Mouse (Mus musculus): ENCODE measurements around the gene Zbtb24. TPM values are rescaled to one million over a fixed set of nuclear protein-coding genes. Genes with fewer than 3 reads are reported as not detected.
"Not testable (repeated sequence)": the region's sequence is repeated elsewhere in the genome, so short reads cannot be mapped to it uniquely, and the experiment has no call there.

Zbtb24 gene
- polyA plus RNA-seq, 1 experiment = 4.7 TPM

- H3K4me1 ChIP-seq (ENCODE audit: control insufficient read depth, insufficient read depth, insufficient read length, low read length); H3K27ac ChIP-seq (replicated peaks; ENCODE audit: low read depth, low read length); H3K4me3 ChIP-seq (ENCODE audit: insufficient read depth, low read depth, low read length): not testable (repeated sequence)
Observed at GRCm38 (mm10) chr10:41505446-41505845, 55.3 kb downstream of the Zbtb24 start.

DNA sequence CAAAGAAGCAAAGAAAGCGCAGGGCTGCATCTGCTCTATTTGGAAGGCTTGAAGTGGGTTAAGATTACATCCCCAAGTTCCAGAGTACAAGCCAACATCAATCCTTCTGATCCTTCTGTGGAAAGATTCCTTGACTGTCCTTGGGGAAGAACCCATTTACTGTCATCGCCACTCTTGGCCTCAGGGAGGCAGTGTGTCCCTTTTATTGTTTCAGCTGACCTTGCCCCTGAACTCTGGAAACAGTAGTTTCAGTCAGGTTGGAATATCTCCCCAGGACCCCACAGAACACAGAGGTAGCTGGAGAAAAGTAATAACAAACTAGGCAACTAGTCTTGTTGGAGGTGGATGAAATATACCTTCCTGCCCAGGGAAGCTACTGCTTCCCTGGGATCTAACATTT is 59.0 kb downstream of the Zbtb24 start:
- Histone ChIP-seq H3K4me3 (ENCODE audit: insufficient read depth, low read depth, low read length) (no peak overlapping the region), H3K27ac (replicated peaks; ENCODE audit: low read depth, low read length) (no peak overlapping the region), H3K4me1 (ENCODE audit: control insufficient read depth, insufficient read depth, insufficient read length, low read length) (no peaks in the 10 kb centered on the region)

DNA sequence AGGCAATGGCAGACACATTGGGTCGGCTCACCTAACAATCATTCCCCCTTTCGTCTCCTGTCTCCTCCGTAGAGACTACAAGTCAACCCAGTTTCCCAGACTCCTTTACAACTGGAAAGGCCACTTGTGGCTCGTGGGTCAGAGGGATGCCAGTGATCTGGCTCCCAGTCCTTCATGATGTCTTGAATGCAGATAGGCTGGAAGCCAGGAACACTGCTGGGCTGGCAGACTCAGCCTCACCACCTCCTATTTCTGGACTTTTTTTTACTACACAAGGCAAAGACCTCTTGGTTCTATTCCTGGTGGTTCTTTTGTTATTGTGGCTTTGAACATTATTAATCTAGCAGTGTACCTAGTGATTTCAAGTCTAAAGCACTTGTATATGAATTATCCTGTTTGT is 64.1 kb downstream of the Zbtb24 start:
- Histone ChIP-seq H3K4me3 (ENCODE audit: insufficient read depth, low read depth, low read length) (no peak overlapping the region), H3K27ac (replicated peaks; ENCODE audit: low read depth, low read length) (no peak overlapping the region), H3K4me1 (ENCODE audit: control insufficient read depth, insufficient read depth, insufficient read length, low read length) (no peaks in the 10 kb centered on the region)

DNA sequence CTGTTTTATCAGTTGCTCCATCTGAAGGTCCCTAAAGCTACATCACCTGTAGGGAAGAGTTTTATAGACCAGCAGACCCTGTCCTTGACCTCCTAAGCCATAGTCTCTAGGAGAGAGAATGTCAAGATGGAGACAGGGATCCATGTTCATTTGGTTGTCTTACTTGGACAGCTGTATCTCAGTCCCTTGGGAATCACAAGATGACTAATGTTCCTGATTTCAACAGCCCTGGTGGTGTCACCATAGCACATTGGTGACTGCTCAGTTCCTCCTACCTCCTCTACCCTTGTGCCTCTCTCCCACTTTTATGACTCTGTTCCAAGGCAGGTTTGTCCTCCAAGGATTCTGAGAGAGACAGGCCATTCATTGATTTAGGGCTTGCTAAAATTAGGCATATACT is 64.7 kb downstream of the Zbtb24 start:
- no peak overlapping the region for H3K27ac ChIP-seq (replicated peaks; ENCODE audit: low read depth, low read length)
- no peak overlapping the region for H3K4me3 ChIP-seq (ENCODE audit: insufficient read depth, low read depth, low read length)
- no peaks in the 10 kb centered on the region for H3K4me1 ChIP-seq (ENCODE audit: control insufficient read depth, insufficient read depth, insufficient read length, low read length)

Other genes starting within 250 kb of the Zbtb24 start
- 11.8 and 12.9 TPM in 2 replicates for gene Fig4, start 147.1 kb upstream of the Zbtb24 start, polyA plus RNA-seq (2012; ENCODE audit: insufficient read depth, insufficient read length, missing spikeins)
- not detected in 2 replicates for gene Ak9, start 146.4 kb upstream of the Zbtb24 start, polyA plus RNA-seq (2012; ENCODE audit: insufficient read depth, insufficient read length, missing spikeins)
- gene Mical1, start 25.9 kb downstream of the Zbtb24 start, polyA plus RNA-seq (2012; ENCODE audit: insufficient read depth, insufficient read length, missing spikeins) = 2.8 and 4.8 TPM in 2 replicates
- gene Smpd2, start 40.0 kb downstream of the Zbtb24 start, polyA plus RNA-seq (2012; ENCODE audit: insufficient read depth, insufficient read length, missing spikeins) = 9.2 and 12.3 TPM in 2 replicates
- gene Ppil6, start 40.1 kb downstream of the Zbtb24 start, polyA plus RNA-seq (2012; ENCODE audit: insufficient read depth, insufficient read length, missing spikeins) = 0.99 TPM in 1 of 2 replicates, not detected in the other
- 172 and 177 TPM in 2 replicates for gene Cd164, start 69.0 kb downstream of the Zbtb24 start, polyA plus RNA-seq (2012; ENCODE audit: insufficient read depth, insufficient read length, missing spikeins)

Data from brown adipose tissue, adult 24 weeks (tissue).